Mouse (Mus musculus) stomach, embryonic 15.5 days (tissue): Measurements from ENCODE around the gene Flnb. TPM values are rescaled to one million over a fixed set of nuclear protein-coding genes. Genes with fewer than 3 reads are reported as not detected.

Experiments
- ATAC-seq: fragments of 200-750 bp; cut with Nextera tagmentation; 2 replicates; pipeline ENCODE4 v1.8.0; 2017; ENCODE audit warnings: low read depth, moderate number of reproducible peaks, moderate TSS enrichment; ENCODE audit not compliant: insufficient read depth, low FRiP score
- H3K27ac ChIP-seq: fragments of 300-500 bp; sonication (generic); 2 replicates; pipeline ENCODE4 v1.5.1; 2015; ENCODE audit warnings: mild to moderate bottlenecking, inconsistent platforms
- H3K27me3 ChIP-seq: fragments of 300-500 bp; sonication (generic); replicated peaks from 2 replicates; pipeline ENCODE4 v1.6.1; 2015; ENCODE audit warnings: inconsistent platforms
- H3K36me3 ChIP-seq: fragments of 300-500 bp; sonication (generic); 2 replicates; pipeline ENCODE4 v1.6.1; 2015; ENCODE audit warnings: inconsistent platforms
- H3K4me1 ChIP-seq: fragments of 300-500 bp; sonication (generic); 2 replicates; pipeline ENCODE4 v1.6.1; 2015; ENCODE audit warnings: inconsistent platforms
- H3K4me2 ChIP-seq: fragments of 300-500 bp; sonication (generic); 2 replicates; pipeline ENCODE4 v1.6.1; 2015; ENCODE audit warnings: mild to moderate bottlenecking, inconsistent platforms
- H3K4me3 ChIP-seq: fragments of 300-500 bp; sonication (generic); replicated peaks from 2 replicates; pipeline ENCODE4 v1.5.1; 2015; ENCODE audit warnings: inconsistent platforms
- H3K9ac ChIP-seq: fragments of 300-500 bp; sonication (generic); 2 replicates; pipeline ENCODE4 v1.6.1; 2015; ENCODE audit warnings: inconsistent platforms
- H3K9me3 ChIP-seq: fragments of 300-500 bp; sonication (generic); 2 replicates; pipeline ENCODE4 v1.6.1; 2016; ENCODE audit warnings: inconsistent platforms
- WGBS: fragments of 180-500 bp; shearing (Covaris S2); methylation state at CpG from one replicate; pipeline ENCODE4 v1.1.7; 2015; 5-methylcytosine and 5-hydroxymethylcytosine counted together
- polyA plus RNA-seq: library from polyadenylated mRNA; unstranded; fragments of >200 nt; fragmentation: Nextera tagmentation; extraction: Ambion mirVana; gene quantifications from 2 replicates; pipeline ENCODE4 v1.2.1, GENCODE M21; 2015

Gene Flnb
- polyA plus RNA-seq, 1 experiment from 2014 or later, result 17.4 TPM

DNA sequence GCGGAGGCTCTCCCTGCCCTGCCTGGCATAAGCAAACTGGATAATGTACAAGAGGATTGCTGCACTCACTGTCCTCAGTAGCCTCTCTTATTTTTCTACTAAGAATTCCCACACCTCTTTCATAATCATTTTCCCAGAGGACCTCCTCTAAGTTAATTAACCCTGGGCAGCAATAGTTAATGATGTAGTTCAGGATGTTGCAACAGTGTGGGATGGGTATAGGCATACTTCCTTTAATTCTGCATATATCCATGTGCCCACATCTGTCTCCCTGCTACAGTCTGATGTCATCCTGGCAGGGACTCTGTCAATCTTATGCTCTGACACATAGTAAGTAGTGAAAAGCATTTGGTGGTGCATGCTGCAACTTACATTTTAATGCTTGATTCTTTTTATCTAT, 163.5 kb downstream of the Flnb start:
- 81% methylated on average over 1 of the region's 1 CpGs for WGBS
- Histone ChIP-seq H3K4me1 (no peaks in the 10 kb centered on the region), H3K27ac (no peak overlapping the region), H3K4me3 (no peak overlapping the region), H3K27me3 (no peaks in the 10 kb centered on the region), H3K4me2 (no peak overlapping the region), H3K9me3 (no peaks in the 10 kb centered on the region), H3K9ac (no peak overlapping the region), H3K36me3 (no peaks in the 10 kb centered on the region)
- ATAC-seq, result no peak

GRCm38 (mm10) chr14:7986913-7987312, 169.2 kb downstream of the Flnb start:
- H3K36me3 ChIP-seq, result no peaks in the 10 kb centered on the region
- no peak overlapping the region for H3K4me3 ChIP-seq
- no peaks in the 10 kb centered on the region for H3K27me3 ChIP-seq
- H3K4me2 ChIP-seq, result no peak overlapping the region
- H3K9me3 ChIP-seq, result no peaks in the 10 kb centered on the region
- H3K9ac ChIP-seq, result no peak overlapping the region
- H3K4me1 ChIP-seq, result no peaks in the 10 kb centered on the region
- ATAC-seq, result no peak
- no peak overlapping the region for H3K27ac ChIP-seq
- WGBS, result 84% methylated on average over 6 of the region's 6 CpGs

DNA sequence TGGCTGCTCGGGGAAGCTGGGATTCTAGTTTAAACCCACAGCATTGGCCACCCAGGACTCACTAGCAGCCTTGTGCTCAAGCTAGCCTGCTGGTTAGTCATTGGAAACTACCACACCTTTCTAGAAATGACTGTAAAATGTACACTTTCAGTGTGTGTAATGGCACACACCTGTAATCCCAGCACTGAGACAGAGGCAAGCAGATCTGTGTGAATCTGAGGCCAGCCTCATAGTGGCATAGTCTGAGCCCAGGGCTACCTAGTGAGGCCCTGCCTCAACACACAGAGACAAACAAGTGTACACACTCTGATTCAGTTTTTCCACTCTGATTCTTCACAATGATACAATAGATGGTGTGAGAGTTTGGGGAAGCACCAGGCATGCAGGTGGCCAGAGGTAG, 171.6 kb downstream of the Flnb start:
- Histone ChIP-seq H3K4me3 (no peak overlapping the region), H3K4me1 (no peaks in the 10 kb centered on the region), H3K9me3 (no peaks in the 10 kb centered on the region), H3K36me3 (no peaks in the 10 kb centered on the region), H3K27me3 (no peaks in the 10 kb centered on the region), H3K27ac (no peak overlapping the region), H3K9ac (no peak overlapping the region), H3K4me2 (no peak overlapping the region)
- 58% methylated on average over 1 of the region's 1 CpGs for WGBS
- ATAC-seq, result no peak

DNA sequence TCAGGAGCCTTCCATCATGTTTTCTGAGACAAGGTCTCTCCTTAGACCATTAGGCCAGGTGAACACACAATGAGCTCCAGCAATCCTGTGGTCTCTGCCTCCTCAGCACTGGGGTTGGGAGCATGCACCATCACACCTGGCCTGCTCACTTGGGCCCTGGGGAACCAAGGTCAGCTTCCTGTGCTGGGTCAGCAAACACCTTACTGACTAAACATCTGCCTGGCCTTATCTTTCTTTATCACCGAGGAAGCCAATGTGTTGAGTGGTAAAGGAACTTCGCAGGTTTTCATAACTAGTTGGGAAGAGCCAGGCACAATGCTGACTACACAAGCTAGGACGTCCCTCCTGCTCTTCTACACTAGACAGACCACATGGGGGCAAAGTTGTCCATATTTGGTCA, 172.2 kb downstream of the Flnb start:
- H3K4me1 ChIP-seq, result no peaks in the 10 kb centered on the region
- H3K27ac ChIP-seq, result no peak overlapping the region
- H3K4me2 ChIP-seq, result no peak overlapping the region
- 59% methylated on average over 3 of the region's 3 CpGs for WGBS
- no peaks in the 10 kb centered on the region for H3K27me3 ChIP-seq
- ATAC-seq, result no peak
- no peak overlapping the region for H3K9ac ChIP-seq
- H3K9me3 ChIP-seq, result no peaks in the 10 kb centered on the region
- H3K36me3 ChIP-seq, result no peaks in the 10 kb centered on the region
- no peak overlapping the region for H3K4me3 ChIP-seq

DNA sequence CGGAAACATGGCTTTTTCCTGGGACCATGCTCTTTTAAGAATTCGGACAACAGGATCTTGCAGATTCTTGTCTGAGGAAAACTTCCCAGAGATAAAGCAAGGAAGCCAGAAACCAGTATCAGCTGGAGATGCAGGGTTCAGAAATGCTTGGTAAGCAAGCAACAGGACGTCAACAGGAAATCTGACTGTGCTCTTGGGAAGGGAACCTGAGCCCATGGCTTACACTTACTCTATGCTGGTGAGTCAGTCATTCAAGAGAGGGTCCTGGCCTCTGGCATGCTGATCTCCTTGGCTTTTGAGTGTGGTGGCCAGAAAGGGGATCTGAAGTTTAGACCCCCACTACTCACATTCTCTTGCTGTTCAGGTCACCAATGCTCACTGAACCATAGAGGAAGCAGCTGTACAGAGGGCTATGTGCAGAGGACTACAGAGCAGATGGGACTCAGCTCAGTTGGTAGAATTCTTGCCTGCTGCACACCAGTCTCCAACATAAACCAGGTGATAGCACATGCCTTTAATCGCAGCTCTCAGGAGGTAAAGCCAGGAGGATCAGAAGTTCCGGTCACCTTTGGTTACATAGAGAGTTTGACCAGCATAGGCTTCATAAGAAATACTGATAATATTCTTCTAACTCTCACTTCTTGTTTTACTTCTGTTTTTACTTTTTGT, 173.5 kb downstream of the Flnb start:
- Histone ChIP-seq H3K9me3 (no peaks in the 10 kb centered on the region), H3K9ac (no peak overlapping the region), H3K27ac (no peak overlapping the region), H3K4me1 (no peaks in the 10 kb centered on the region), H3K27me3 (no peaks in the 10 kb centered on the region), H3K36me3 (no peaks in the 10 kb centered on the region), H3K4me3 (no peak overlapping the region), H3K4me2 (no peak overlapping the region)
- ATAC-seq, result no peak
- WGBS, result 83% methylated on average over 5 of the region's 5 CpGs

DNA sequence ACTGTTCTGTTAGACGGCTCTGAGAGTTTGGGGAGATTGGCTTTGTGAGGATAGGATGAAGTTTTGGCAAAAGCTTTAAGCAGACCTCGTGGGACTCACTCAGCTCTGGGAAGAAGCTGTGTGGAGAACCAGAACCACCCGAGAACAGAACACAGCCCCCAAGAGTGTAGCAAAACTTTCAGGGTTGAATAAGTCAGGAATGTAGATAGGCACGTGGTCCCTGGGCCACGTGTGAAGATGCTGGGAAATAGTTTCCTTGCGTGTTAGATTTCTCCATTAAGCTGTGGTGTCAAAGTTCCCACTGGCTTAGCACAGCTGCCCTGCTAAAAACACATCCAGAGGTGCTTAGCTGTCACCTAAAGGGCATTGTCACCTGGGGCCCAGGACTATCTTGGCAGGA, 174.4 kb downstream of the Flnb start:
- Histone ChIP-seq H3K4me3 (no peak overlapping the region), H3K36me3 (no peaks in the 10 kb centered on the region), H3K27ac (no peak overlapping the region), H3K9ac (no peak overlapping the region), H3K27me3 (no peaks in the 10 kb centered on the region), H3K9me3 (no peaks in the 10 kb centered on the region), H3K4me1 (peaks cover 3% of the 10 kb centered on the region; the same call in 1 of the 2 replicates), H3K4me2 (no peak overlapping the region)
- no peak for ATAC-seq
- 48% methylated on average over 6 of the region's 6 CpGs for WGBS

GRCm38 (mm10) chr14:7994271-7994767, 176.6 kb downstream of the Flnb start, which contains the start of gene Dnase1l3:
Gene Dnase1l3 (minus strand): TSS chr14:7994573.
- H3K4me1 ChIP-seq, result peaks cover 3% of the 10 kb centered on the region; the same call in 1 of the 2 replicates
- WGBS, result 44% methylated on average over 8 of the region's 8 CpGs
- no peaks in the 10 kb centered on the region for H3K36me3 ChIP-seq
- H3K27ac ChIP-seq, result no peak within 1 kb of the TSS
- H3K9ac ChIP-seq, result no peak within 1 kb of the TSS
- H3K4me2 ChIP-seq, result no peak within 1 kb of the TSS
- no peak for ATAC-seq
- H3K4me3 ChIP-seq, result no peak within 1 kb of the TSS
- no peaks in the 10 kb centered on the region for H3K9me3 ChIP-seq
- no peaks in the 10 kb centered on the region for H3K27me3 ChIP-seq

GRCm38 (mm10) chr14:7997255-7997696, 179.5 kb downstream of the Flnb start:
- WGBS, result 3% methylated on average over 15 of the region's 15 CpGs
- Histone ChIP-seq H3K4me1 (peaks cover 3% of the 10 kb centered on the region; the same call in 1 of the 2 replicates), H3K27me3 (0 out of 2 replicates have a peak, but pooled peaks cover 4% of the 10 kb centered on the region), H3K27ac (no peak overlapping the region), H3K4me2 (peak overlapping the region; percentile 49), H3K36me3 (no peaks in the 10 kb centered on the region), H3K4me3 (0 out of 2 replicates have a peak overlapping the region, but pooled peaks have one; percentile 14), H3K9me3 (no peaks in the 10 kb centered on the region), H3K9ac (no peak overlapping the region)
- no peak for ATAC-seq

DNA sequence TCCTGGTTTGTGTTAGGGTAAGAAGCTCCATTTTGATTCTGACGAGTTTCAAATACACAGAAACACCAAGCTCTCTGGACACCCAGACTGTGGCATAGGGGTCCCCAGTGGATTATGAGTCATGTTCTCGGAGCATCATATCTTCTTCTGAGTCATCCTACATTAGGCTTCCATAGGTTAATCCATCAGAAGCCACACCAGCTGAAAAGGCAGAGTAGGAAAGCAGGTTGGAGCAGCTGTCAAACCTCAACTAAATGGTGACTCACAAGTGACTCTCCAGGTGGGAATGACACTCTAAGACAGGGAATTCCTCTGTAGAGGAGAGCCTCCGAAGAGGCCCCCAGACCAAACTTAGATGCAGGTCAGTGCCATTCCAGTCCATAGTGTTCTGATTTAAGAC, 181.3 kb downstream of the Flnb start:
- Histone ChIP-seq H3K27me3 (0 out of 2 replicates have a peak, but pooled peaks cover 4% of the 10 kb centered on the region), H3K4me2 (no peak overlapping the region), H3K36me3 (no peaks in the 10 kb centered on the region), H3K4me3 (no peak overlapping the region), H3K27ac (peak overlapping the region; percentile 36; the same call in 1 of the 2 replicates), H3K9me3 (no peaks in the 10 kb centered on the region), H3K4me1 (peaks cover 16% of the 10 kb centered on the region), H3K9ac (no peak overlapping the region)
- ATAC-seq, result no peak
- WGBS, result 63% methylated on average over 3 of the region's 3 CpGs

GRCm38 (mm10) chr14:7999435-7999834, 181.7 kb downstream of the Flnb start:
- Histone ChIP-seq H3K27ac (peak overlapping the region; percentile 36; the same call in 1 of the 2 replicates), H3K27me3 (0 out of 2 replicates have a peak, but pooled peaks cover 4% of the 10 kb centered on the region), H3K4me2 (no peak overlapping the region), H3K4me1 (peaks cover 19% of the 10 kb centered on the region), H3K36me3 (no peaks in the 10 kb centered on the region), H3K9me3 (no peaks in the 10 kb centered on the region), H3K4me3 (no peak overlapping the region), H3K9ac (no peak overlapping the region)
- WGBS, result 57% methylated on average over 5 of the region's 5 CpGs
- ATAC-seq, result no peak

DNA sequence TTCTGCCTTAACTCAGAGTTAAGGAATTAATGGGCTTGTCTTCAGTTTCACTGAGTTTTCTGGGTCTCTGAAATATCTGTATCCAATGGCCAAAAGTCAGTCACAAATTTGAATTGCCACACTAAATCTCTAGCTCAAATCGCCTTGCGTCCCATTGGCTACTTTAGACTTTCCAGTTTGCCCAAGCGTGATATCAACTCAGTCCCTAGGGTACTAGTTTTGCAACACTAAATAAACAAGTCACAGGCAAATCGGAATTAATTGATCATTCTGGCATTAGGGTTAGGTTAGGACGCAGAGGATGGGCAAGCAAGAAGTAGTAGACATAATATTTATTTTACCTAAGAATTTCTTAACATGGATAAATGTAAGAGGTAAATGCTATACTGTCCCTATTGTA, 182.5 kb downstream of the Flnb start:
- no peak for ATAC-seq
- Histone ChIP-seq H3K27ac (no peak overlapping the region), H3K9ac (no peak overlapping the region), H3K4me3 (no peak overlapping the region), H3K36me3 (no peaks in the 10 kb centered on the region), H3K9me3 (no peaks in the 10 kb centered on the region), H3K4me1 (peaks cover 19% of the 10 kb centered on the region), H3K4me2 (no peak overlapping the region), H3K27me3 (0 out of 2 replicates have a peak, but pooled peaks cover 4% of the 10 kb centered on the region)
- 75% methylated on average over 5 of the region's 5 CpGs for WGBS
